Mouse (Mus musculus): ENCODE measurements around the gene Atp6v0a4. TPM values are rescaled to one million over a fixed set of nuclear protein-coding genes. Genes with fewer than 3 reads are reported as not detected.
A peak's percentile ranks its signal among the peaks of the same experiment; 100 is the strongest.

Atp6v0a4 gene
- polyA plus RNA-seq, 1 experiment: 0.01 TPM

DNA sequence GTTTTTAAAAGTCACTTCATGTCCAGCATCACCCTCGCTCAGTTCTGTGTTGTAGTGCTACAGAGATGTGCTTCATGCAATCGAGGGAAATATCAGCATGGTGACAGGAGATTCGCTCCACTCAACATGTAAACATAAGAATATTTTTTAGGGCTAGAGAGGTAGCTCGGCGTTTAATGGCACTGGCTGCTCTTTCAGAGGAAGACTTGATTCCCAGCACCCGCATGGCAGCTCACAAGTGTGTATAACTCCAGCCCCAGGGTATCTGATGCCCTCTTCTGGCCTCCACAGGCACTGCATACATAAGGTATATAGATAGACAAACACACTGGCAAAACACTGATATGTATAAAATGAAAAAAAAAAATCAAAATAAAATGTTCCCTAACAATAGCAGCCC lies 74.8 kb downstream of the Atp6v0a4 start:
- H3K79me2 ChIP-seq (ENCODE audit: control insufficient read depth, insufficient read depth): no peaks in the 10 kb centered on the region
- no peaks in the 10 kb centered on the region for H3K27me3 ChIP-seq (ENCODE audit: control insufficient read depth, insufficient read depth, insufficient read length)
- H3K4me2 ChIP-seq (ENCODE audit: low read depth): no peak overlapping the region
- H3K4me3 ChIP-seq: no peak overlapping the region
- no peaks in the 10 kb centered on the region for H3K36me3 ChIP-seq (ENCODE audit: control insufficient read depth, insufficient read depth)
- TF ChIP-seq REST (IDR thresholded peaks at IDR 0.05; ENCODE audit: insufficient read depth, insufficient read length): no peak
- no peak for TF ChIP-seq SRF (IDR thresholded peaks at IDR 0.05; ENCODE audit: control insufficient read depth, insufficient read length, low read depth)
- TF ChIP-seq MAX (IDR thresholded peaks at IDR 0.05; ENCODE audit: low read depth): no peak
- no peak for TF ChIP-seq MYOD1 (IDR thresholded peaks at IDR 0.05; ENCODE audit: control insufficient read depth in 1 of 3, insufficient read length in 2 of 3, low read depth in 2 of 3)
- no peak for TF ChIP-seq CEBPB (IDR thresholded peaks at IDR 0.05; ENCODE audit: insufficient read depth, poor library complexity, severe bottlenecking)
- no peak for TF ChIP-seq E2F4 (IDR thresholded peaks at IDR 0.05; ENCODE audit: insufficient read depth)
- no peak for TF ChIP-seq TCF3 (IDR thresholded peaks at IDR 0.05; ENCODE audit: insufficient read length, low read depth)
- no peak overlapping the region for H3ac ChIP-seq (ENCODE audit: control insufficient read depth, insufficient read length)

GRCm38 (mm10) chr6:38048800-38049561 lies 75.4 kb downstream of the Atp6v0a4 start:
- Histone ChIP-seq H3K79me2 (ENCODE audit: control insufficient read depth, insufficient read depth) (no peaks in the 10 kb centered on the region), H3ac (ENCODE audit: control insufficient read depth, insufficient read length) (no peak overlapping the region), H3K4me3 (no peak overlapping the region), H3K4me2 (ENCODE audit: low read depth) (no peak overlapping the region), H3K36me3 (ENCODE audit: control insufficient read depth, insufficient read depth) (no peaks in the 10 kb centered on the region), H3K27me3 (ENCODE audit: control insufficient read depth, insufficient read depth, insufficient read length) (no peaks in the 10 kb centered on the region)
- TF ChIP-seq TCF12 (IDR thresholded peaks at IDR 0.05; ENCODE audit: insufficient read depth, poor library complexity, severe bottlenecking): no peak
- TF ChIP-seq MAX (IDR thresholded peaks at IDR 0.05; ENCODE audit: low read depth): no peak
- TF ChIP-seq SRF (IDR thresholded peaks at IDR 0.05; ENCODE audit: control insufficient read depth, insufficient read length, low read depth): no peak
- no peak for TF ChIP-seq TCF3 (IDR thresholded peaks at IDR 0.05; ENCODE audit: insufficient read length, low read depth)
- TF ChIP-seq MYOG (IDR thresholded peaks at IDR 0.05; ENCODE audit: control insufficient read depth in 1 of 3, insufficient read depth in 1 of 3, insufficient read length in 2 of 3, low read depth in 2 of 3): peak in 1 of 3 experiments; percentile 18

GRCm38 (mm10) chr6:38048003-38048402 lies 76.4 kb downstream of the Atp6v0a4 start:
- Histone ChIP-seq H3K79me2 (ENCODE audit: control insufficient read depth, insufficient read depth) (no peaks in the 10 kb centered on the region), H3K36me3 (ENCODE audit: control insufficient read depth, insufficient read depth) (no peaks in the 10 kb centered on the region), H3ac (ENCODE audit: control insufficient read depth, insufficient read length) (no peak overlapping the region), H3K4me2 (ENCODE audit: low read depth) (no peak overlapping the region), H3K4me3 (no peak overlapping the region), H3K27me3 (ENCODE audit: control insufficient read depth, insufficient read depth, insufficient read length) (peaks cover 4% of the 10 kb centered on the region)
- TF ChIP-seq E2F4 (IDR thresholded peaks at IDR 0.05; ENCODE audit: insufficient read depth) (no peak), POLR2AphosphoS2 (IDR thresholded peaks at IDR 0.05; ENCODE audit: insufficient read length, low read depth) (no peak)

DNA sequence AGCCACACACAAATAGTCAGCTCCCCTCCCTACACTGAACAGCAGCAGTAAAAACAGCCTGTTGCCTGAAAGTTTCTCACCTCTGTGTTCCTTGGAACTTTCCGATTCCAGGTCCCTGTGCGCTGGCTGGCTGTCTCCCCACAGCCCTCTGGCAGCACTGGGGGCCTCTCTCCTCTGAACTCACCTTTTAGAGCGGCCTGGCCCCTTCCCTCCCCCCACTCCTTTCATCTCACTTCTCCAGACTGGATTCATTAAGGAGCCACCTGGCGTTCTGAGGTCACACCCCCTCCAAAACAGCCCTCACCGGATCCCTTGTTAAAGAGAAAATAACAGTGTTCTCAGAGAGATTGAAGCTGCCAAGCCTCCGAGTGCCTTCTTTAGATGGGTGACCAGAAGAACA lies 77.5 kb downstream of the Atp6v0a4 start, which contains the start of gene Svopl:
TSS of gene Svopl (minus strand) at position 159 of the 400 bp plus-strand sequence.
- H3K27me3 ChIP-seq (ENCODE audit: control insufficient read depth, insufficient read depth, insufficient read length): peaks cover 4% of the 10 kb centered on the region
- H3K36me3 ChIP-seq (ENCODE audit: control insufficient read depth, insufficient read depth): no peaks in the 10 kb centered on the region
- no peak within 1 kb of the TSS for H3K4me3 ChIP-seq
- TF ChIP-seq POLR2AphosphoS2 (IDR thresholded peaks at IDR 0.05; ENCODE audit: insufficient read length, low read depth): no peak
- TF ChIP-seq MYOG (IDR thresholded peaks at IDR 0.05; ENCODE audit: control insufficient read depth in 1 of 3, insufficient read depth in 1 of 3, insufficient read length in 2 of 3, low read depth in 2 of 3): no peak
- no peak for TF ChIP-seq USF1 (IDR thresholded peaks at IDR 0.05; ENCODE audit: low read depth)
- no peak for TF ChIP-seq REST (IDR thresholded peaks at IDR 0.05; ENCODE audit: insufficient read depth, insufficient read length)
- no peak for TF ChIP-seq TCF12 (IDR thresholded peaks at IDR 0.05; ENCODE audit: insufficient read depth, poor library complexity, severe bottlenecking)
- no peak for TF ChIP-seq TCF3 (IDR thresholded peaks at IDR 0.05; ENCODE audit: insufficient read length, low read depth)
- TF ChIP-seq MYOD1 (IDR thresholded peaks at IDR 0.05; ENCODE audit: control insufficient read depth in 1 of 3, insufficient read length in 2 of 3, low read depth in 2 of 3): no peak
- no peak for TF ChIP-seq SRF (IDR thresholded peaks at IDR 0.05; ENCODE audit: control insufficient read depth, insufficient read length, low read depth)
- no peak within 1 kb of the TSS for H3ac ChIP-seq (ENCODE audit: control insufficient read depth, insufficient read length)
- H3K79me2 ChIP-seq (ENCODE audit: control insufficient read depth, insufficient read depth): no peaks in the 10 kb centered on the region
- no peak within 1 kb of the TSS for H3K4me2 ChIP-seq (ENCODE audit: low read depth)

GRCm38 (mm10) chr6:38032801-38033566 lies 91.4 kb downstream of the Atp6v0a4 start:
- H3ac ChIP-seq (ENCODE audit: control insufficient read depth, insufficient read length): no peak overlapping the region
- H3K27me3 ChIP-seq (ENCODE audit: control insufficient read depth, insufficient read depth, insufficient read length): no peaks in the 10 kb centered on the region
- no peaks in the 10 kb centered on the region for H3K79me2 ChIP-seq (ENCODE audit: control insufficient read depth, insufficient read depth)
- TF ChIP-seq CEBPB (IDR thresholded peaks at IDR 0.05; ENCODE audit: insufficient read depth, poor library complexity, severe bottlenecking) (no peak), MYOD1 (IDR thresholded peaks at IDR 0.05; ENCODE audit: control insufficient read depth in 1 of 3, insufficient read length in 2 of 3, low read depth in 2 of 3) (no peak), MAX (IDR thresholded peaks at IDR 0.05; ENCODE audit: low read depth) (no peak), E2F4 (IDR thresholded peaks at IDR 0.05; ENCODE audit: insufficient read depth) (no peak), POLR2A (IDR thresholded peaks at IDR 0.05; ENCODE audit: insufficient read length, low read depth) (no peak), MYOG (IDR thresholded peaks at IDR 0.05; ENCODE audit: control insufficient read depth in 1 of 3, insufficient read depth in 1 of 3, insufficient read length in 2 of 3, low read depth in 2 of 3) (no peak), REST (IDR thresholded peaks at IDR 0.05; ENCODE audit: insufficient read depth, insufficient read length) (no peak), TCF3 (IDR thresholded peaks at IDR 0.05; ENCODE audit: insufficient read length, low read depth) (no peak), POLR2AphosphoS2 (IDR thresholded peaks at IDR 0.05; ENCODE audit: insufficient read length, low read depth) (no peak)
- no peak overlapping the region for H3K4me2 ChIP-seq (ENCODE audit: low read depth)
- no peak overlapping the region for H3K4me3 ChIP-seq
- H3K36me3 ChIP-seq (ENCODE audit: control insufficient read depth, insufficient read depth): no peaks in the 10 kb centered on the region
